Mouse (Mus musculus): ENCODE measurements at regions not wholly inside any gene's neighbourhood (a gene's known extent, or its start where the extent isn't known, plus 50 kb on each side); places are given as distances from the start of the nearest gene placed in this dataset.

DNA sequence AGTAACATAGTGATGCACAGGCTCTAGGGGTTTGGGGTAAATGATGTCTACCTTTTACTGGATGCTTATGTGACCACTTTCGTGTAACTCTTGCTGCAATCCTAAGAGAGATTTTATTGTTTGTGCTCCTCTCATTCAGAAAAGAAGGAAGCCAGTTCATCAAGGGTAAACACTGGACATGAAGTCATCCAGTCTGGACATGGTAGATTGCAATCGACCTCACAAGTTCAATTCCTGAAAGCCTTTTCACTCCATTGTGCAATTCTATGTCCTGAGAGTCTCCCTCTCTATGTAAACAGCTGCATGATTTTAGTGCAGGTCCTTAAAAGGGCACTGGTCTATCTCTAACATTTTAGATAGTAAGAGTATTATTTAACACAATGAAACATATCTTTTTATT is 73.5 kb upstream of the Gm16223 start:
- no peak for DNase-seq (ENCODE audit: low spot score in 2 of 2)

GRCm38 (mm10) chr5:41983556-41983955 is 84.2 kb upstream of the Gm16223 start:
- no peak for DNase-seq (ENCODE audit: low spot score in 2 of 2)

DNA sequence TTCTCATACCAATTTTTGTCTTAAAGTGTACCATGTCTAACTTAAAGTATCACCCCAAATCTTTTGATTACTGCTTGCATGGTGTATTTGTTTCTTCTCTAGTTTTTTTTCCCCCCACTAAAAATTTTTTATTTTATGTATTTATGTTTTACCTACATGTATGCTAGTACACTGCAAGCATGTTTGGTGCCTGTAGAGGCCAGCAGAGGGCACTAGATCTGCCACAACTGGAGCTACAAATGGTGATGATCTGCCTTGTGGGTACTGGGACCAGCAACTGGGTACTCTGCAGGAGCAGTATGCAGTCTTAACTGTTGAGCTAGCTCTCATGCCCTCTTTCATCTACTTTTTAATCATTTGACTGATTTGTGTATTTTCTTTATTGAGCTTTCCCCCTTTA is 92.2 kb upstream of the Gm16223 start:
- DNase-seq (ENCODE audit: low spot score in 2 of 2) = no peak

DNA sequence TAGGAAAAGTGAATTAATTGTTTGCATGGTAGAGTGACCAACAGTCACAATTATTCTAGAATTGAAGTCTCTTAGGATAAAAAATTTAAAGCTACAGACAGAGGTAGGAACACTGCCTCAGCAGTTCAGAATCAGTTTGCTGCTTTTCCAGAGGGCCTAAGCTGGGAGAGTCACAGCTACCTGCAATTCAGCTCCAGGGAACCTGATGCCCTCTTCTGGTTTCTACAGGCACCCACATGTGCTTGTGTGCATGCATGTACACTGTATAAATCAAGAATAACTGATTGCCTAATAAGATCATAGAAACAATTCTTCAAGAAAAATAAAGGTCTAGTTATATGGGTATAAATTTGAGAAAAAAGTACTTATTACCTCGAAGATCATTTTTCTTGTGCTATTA is 96.6 kb upstream of the Gm16223 start:
- DNase-seq (ENCODE audit: low spot score in 2 of 2) = peak in 1 of 2 experiments; percentile 8

DNA sequence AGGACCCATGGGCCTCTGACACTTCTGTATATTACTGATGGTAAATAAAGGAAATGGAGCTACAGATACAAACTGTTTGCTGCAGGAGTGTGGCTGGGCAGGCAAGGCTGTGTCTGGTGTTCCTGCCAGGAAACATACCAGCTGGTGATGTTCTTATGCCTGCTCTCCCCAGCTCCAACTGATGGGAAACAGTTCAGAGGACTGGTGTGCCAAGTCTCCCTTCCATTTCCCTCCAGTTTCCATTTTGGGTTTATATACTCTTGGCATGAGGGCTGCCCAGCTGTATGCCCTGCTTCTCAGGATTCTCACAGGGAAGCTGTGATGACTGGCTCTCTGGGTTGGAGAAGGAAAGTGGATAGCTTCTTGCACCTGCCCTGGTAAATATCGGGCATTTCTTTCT is 100.8 kb upstream of the Gm16223 start:
- no peak for DNase-seq (ENCODE audit: low spot score in 2 of 2)

DNA sequence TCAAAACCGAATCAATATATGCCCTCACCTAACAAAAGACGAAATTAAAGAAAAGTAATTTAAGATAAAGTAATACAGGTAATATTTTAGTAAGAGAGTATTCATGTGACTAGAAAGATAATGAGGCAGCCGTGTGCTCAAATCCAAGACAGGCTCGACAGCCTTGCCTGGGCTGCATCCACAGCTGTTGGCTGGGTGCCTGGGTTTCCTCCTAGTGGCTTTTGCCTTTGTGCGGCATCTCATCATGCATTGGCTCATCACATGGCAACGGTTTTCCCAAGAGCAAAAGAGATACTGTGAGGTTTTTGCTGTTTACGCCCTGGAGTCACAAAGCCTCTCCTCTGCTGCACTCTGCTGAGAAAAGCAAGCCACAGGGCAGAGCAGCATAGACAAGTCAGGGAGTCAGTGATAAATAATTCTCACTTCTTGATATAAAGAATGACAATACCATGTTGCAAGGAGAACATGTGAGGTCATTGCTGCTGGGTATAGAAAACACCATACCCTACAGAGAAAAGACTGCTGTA is 103.1 kb upstream of the Bod1l start:
- DNase-seq (ENCODE audit: low spot score in 2 of 2) = no peak

DNA sequence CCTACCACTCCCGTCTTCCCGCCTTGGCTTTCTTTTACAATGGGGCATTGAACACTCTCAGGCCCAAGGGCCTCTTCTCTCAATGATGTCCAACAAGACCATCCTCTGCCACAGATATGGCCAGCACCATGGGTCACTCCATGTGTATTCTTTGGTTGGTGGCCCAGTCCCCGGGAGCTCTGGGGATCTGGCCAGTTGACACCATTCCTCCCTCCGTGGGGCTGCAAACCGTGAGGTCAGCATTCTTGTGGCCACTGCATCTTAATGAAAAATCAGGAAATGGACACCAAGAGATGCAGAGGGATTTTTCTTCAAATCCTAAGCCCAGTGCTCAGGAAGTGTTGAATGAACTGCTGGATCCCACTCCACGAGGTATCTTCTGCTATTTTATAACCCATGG is 99.3 kb upstream of the Bod1l start:
- no peak for DNase-seq (ENCODE audit: low spot score in 2 of 2)

- DNase-seq (ENCODE audit: low spot score in 2 of 2) = peak; percentile 44 to 46
These were observed 98.0 kb upstream of the Bod1l start for GRCm38 (mm10) chr5:41942131-41942530.

DNA sequence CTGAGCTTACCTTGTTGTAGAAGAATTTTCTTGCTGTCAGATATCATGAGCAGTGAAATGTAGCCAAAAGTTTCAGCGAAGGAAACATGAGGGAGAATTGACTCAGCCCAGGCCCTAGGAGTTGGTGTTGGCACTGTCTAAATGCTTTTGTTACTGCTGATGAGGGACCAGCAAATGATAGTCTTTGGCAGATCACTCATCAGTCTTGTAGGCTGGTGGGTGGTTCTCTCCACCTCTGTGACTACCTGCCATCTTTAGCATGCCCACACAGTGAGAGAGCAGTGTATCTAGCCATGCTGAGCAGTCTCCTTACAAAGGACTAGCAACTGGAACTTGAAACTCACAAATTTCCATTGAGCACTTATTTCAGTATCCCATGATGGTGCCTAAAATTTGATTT is 97.1 kb upstream of the Bod1l start:
- DNase-seq (ENCODE audit: low spot score in 2 of 2) = peak in 1 of 2 experiments; percentile 14

DNA sequence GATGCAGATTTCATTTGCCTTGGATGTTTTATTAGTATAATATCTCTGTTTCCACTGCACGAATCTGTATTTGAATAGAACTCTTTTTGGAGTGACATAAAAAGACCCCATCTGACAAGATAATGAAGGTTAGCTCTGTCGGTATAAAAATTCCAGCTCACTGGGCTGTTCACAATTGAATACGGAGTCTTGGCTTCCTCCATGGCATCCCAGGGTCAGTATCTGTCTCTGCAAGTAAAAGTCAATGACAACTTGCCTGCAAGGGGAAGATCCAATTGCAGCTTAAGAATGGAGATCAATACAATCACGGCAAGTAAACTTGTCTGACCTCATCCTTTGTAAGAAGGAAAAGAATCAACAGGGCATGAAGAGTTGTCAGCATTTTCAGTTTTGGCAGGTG is 95.6 kb upstream of the Bod1l start:
- no peak for DNase-seq (ENCODE audit: low spot score in 2 of 2)

DNA sequence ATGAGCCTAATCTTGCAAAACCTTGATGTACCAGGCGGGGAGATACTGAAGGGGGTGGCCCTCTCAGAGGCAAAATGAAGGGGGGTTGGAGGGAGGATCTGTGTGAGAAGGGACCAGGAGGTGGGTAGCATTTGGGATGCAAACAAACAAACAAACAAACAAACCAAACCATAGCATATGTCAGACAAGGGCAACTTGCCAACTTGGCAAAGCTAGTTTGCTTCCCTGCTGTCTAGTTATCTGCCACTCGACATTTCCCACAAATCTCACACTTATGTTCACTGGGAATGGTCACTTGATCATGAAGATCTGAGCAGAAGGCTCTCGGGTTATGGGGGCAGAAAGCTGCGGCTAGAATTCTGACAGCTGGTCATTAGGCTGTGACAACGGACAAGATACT is 65.9 kb upstream of the Bod1l start:
- DNase-seq (ENCODE audit: low spot score in 2 of 2) = no peak

DNA sequence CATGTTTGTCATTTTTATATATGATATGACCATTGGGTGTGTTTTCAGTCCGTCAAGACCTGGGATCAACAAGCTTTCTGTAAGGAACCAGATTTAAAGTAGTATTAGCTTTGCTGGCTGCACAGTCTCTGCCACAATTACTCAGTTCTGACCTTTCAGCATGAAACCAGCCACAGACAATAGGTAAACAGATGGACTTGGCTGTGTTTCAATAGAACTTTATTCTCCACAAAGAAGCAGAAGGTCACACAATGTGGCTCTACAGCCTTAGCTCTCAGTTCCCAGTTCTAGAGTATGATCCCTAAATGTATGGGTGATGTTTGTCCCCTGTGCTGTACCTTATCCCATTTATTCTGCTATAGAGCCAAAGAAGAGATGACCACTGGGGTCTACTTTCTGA is 63.6 kb upstream of the Bod1l start:
- no peak for DNase-seq (ENCODE audit: low spot score in 2 of 2)

GRCm38 (mm10) chr5:41904512-41904911 is 60.4 kb upstream of the Bod1l start:
- no peak for DNase-seq (ENCODE audit: low spot score in 2 of 2)

GRCm38 (mm10) chr5:41899237-41899636 is 55.1 kb upstream of the Bod1l start:
- DNase-seq (ENCODE audit: low spot score in 2 of 2) = no peak

DNA sequence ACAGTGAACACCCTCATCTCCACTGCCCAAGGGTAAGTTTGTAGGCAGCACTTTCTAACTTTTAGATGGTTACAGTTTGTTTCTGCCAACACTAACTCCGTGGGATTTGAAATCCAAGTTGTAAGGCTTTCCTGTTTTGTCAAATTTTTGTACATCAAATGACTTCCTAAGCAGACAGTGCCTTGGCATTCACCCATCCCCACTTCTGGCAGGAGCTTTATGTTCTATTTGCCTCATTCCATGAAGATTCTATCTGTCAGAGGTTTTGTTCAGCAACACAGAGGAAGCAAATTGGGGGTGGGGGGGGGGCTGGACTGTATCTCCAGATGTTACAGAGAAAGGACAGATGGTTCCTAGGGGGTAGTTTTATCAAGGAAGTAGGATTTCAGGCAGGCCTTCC is 54.6 kb upstream of the Bod1l start:
- DNase-seq (ENCODE audit: low spot score in 2 of 2) = no peak

Data from right cerebral cortex, adult 2 months (tissue).